Mouse (Mus musculus) T-cell, adult 2 months (primary cell): ENCODE measurements around the gene Tmem270.
"Not testable (repeated sequence)": the region's sequence is repeated elsewhere in the genome, so short reads cannot be mapped to it uniquely, and the experiment has no call there.

Experiments
- DNase-seq: peaks from one replicate; pipeline ENCODE4 v3.0.0; 2022; ENCODE audit warnings: low spot score

Tmem270 gene

GRCm38 (mm10) chr5:134906633-134907032 is at the start of gene Tmem270:
Gene Tmem270, minus strand, starts transcription at chr5:134906733.
- DNase-seq = no peak

GRCm38 (mm10) chr5:134955491-134955890 is 49.0 kb upstream of the Tmem270 start:
- DNase-seq = no peak

GRCm38 (mm10) chr5:134951053-134951884 is 44.7 kb upstream of the Tmem270 start:
- DNase-seq = no peak

- no peak for DNase-seq
These were observed 41.5 kb upstream of the Tmem270 start for GRCm38 (mm10) chr5:134948085-134948439.

GRCm38 (mm10) chr5:134947420-134948084 is 41.0 kb upstream of the Tmem270 start:
- no peak for DNase-seq

GRCm38 (mm10) chr5:134946857-134947255 is 40.3 kb upstream of the Tmem270 start, which contains the start of gene Cldn4:
Gene Cldn4, minus strand, starts transcription at chr5:134946934.
- DNase-seq = no peak

- DNase-seq = no peak
These were observed 39.7 kb upstream of the Tmem270 start for GRCm38 (mm10) chr5:134946063-134946856.

GRCm38 (mm10) chr5:134945266-134945959 is 38.9 kb upstream of the Tmem270 start:
- no peak for DNase-seq

GRCm38 (mm10) chr5:134944179-134944578 is 37.6 kb upstream of the Tmem270 start:
- DNase-seq = no peak

- DNase-seq = no peak
These were observed 36.2 kb upstream of the Tmem270 start for GRCm38 (mm10) chr5:134942740-134943139.

GRCm38 (mm10) chr5:134941472-134942209 is 35.1 kb upstream of the Tmem270 start:
- peak; percentile 64 for DNase-seq

GRCm38 (mm10) chr5:134939554-134939953 is 33.0 kb upstream of the Tmem270 start:
- DNase-seq = not testable (repeated sequence)

- peak; percentile 25 for DNase-seq
These were observed 32.5 kb upstream of the Tmem270 start for GRCm38 (mm10) chr5:134939069-134939468.

- DNase-seq = no peak
These were observed 30.2 kb upstream of the Tmem270 start for GRCm38 (mm10) chr5:134936626-134937185.

GRCm38 (mm10) chr5:134936051-134936450 is 29.5 kb upstream of the Tmem270 start:
- DNase-seq = no peak

- no peak for DNase-seq
These were observed 28.1 kb upstream of the Tmem270 start for GRCm38 (mm10) chr5:134934666-134935065.

- not testable (repeated sequence) for DNase-seq
These were observed 27.2 kb upstream of the Tmem270 start for GRCm38 (mm10) chr5:134933686-134934085.

- peak; percentile 81 for DNase-seq
These were observed 26.7 kb upstream of the Tmem270 start for GRCm38 (mm10) chr5:134933281-134933680.

GRCm38 (mm10) chr5:134932903-134933276 is 26.4 kb upstream of the Tmem270 start:
- DNase-seq = peak; percentile 72

GRCm38 (mm10) chr5:134932179-134932902 is 25.8 kb upstream of the Tmem270 start, which contains the start of gene Mettl27:
Gene Mettl27, plus strand, starts transcription at chr5:134932368.
- peak; percentile 89 for DNase-seq
